Mouse (Mus musculus) erythroblast, embryonic 14.5 days (primary cell): ENCODE measurements around the gene Pou4f1. TPM values are rescaled to one million over a fixed set of nuclear protein-coding genes. Genes with fewer than 3 reads are reported as not detected.

ENCODE experiments used
- H3K27me3 ChIP-seq: 2 replicates; pipeline ENCODE4 v1.6.1; 2012; ENCODE audit warnings: inconsistent platforms; ENCODE audit not compliant: control insufficient read depth
- H3K36me3 ChIP-seq: 2 replicates; pipeline ENCODE4 v1.6.1; 2012; ENCODE audit warnings: mild to moderate bottlenecking, inconsistent platforms; ENCODE audit not compliant: control insufficient read depth
- H3K4me1 ChIP-seq: 2 replicates; pipeline ENCODE4 v1.6.1; 2012; ENCODE audit warnings: inconsistent platforms; ENCODE audit not compliant: control insufficient read depth
- H3K4me3 ChIP-seq: replicated peaks from 2 replicates; pipeline ENCODE3; 2012; ENCODE audit warnings: moderate library complexity, mild to moderate bottlenecking, inconsistent platforms
- H3K9me3 ChIP-seq: 2 replicates; pipeline ENCODE4 v1.6.1; 2012; ENCODE audit warnings: low read length, inconsistent platforms, mixed read lengths; ENCODE audit not compliant: control insufficient read depth
- GATA1 ChIP-seq: IDR thresholded peaks from 2 replicates; pipeline ENCODE4 v1.6.1; 2012; ENCODE audit warnings: low read length, inconsistent platforms, mixed read lengths
- TAL1 ChIP-seq: IDR thresholded peaks from 3 replicates; pipeline ENCODE4 v1.6.1; 2012; ENCODE audit warnings: low read length, inconsistent platforms, mixed read lengths
- polyA plus RNA-seq: library from polyadenylated mRNA; stranded (reverse); fragments of >175 nt; gene quantifications from 2 replicates; pipeline ENCODE4 v1.2.3, GENCODE M21; 2012

Gene Pou4f1
- polyA plus RNA-seq, 1 experiment: not detected

- H3K4me1 ChIP-seq: no peaks in the 10 kb centered on the region
- H3K27me3 ChIP-seq: peaks cover 75% of the 10 kb centered on the region
- no peak overlapping the region for H3K4me3 ChIP-seq
- TF ChIP-seq TAL1: no peak
- TF ChIP-seq GATA1: no peak
- H3K9me3 ChIP-seq: no peaks in the 10 kb centered on the region
- no peaks in the 10 kb centered on the region for H3K36me3 ChIP-seq
Measured at GRCm38 (mm10) chr14:104458728-104459512, 8.9 kb downstream of the Pou4f1 start.

GRCm38 (mm10) chr14:104457966-104458710 lies 9.7 kb downstream of the Pou4f1 start:
- no peak overlapping the region for H3K4me3 ChIP-seq
- no peak for TF ChIP-seq GATA1
- TF ChIP-seq TAL1: no peak
- no peaks in the 10 kb centered on the region for H3K9me3 ChIP-seq
- H3K4me1 ChIP-seq: no peaks in the 10 kb centered on the region
- no peaks in the 10 kb centered on the region for H3K36me3 ChIP-seq
- peaks cover 68% of the 10 kb centered on the region for H3K27me3 ChIP-seq

- no peaks in the 10 kb centered on the region for H3K4me1 ChIP-seq
- no peak overlapping the region for H3K4me3 ChIP-seq
- TF ChIP-seq TAL1: no peak
- no peak for TF ChIP-seq GATA1
- no peaks in the 10 kb centered on the region for H3K36me3 ChIP-seq
- H3K27me3 ChIP-seq: peaks cover 56% of the 10 kb centered on the region
- no peaks in the 10 kb centered on the region for H3K9me3 ChIP-seq
Measured at GRCm38 (mm10) chr14:104456976-104457375, 10.8 kb downstream of the Pou4f1 start.

- Histone ChIP-seq H3K36me3 (no peaks in the 10 kb centered on the region), H3K4me1 (no peaks in the 10 kb centered on the region), H3K27me3 (peaks cover 24% of the 10 kb centered on the region), H3K9me3 (no peaks in the 10 kb centered on the region; the same call in 1 of the 2 replicates), H3K4me3 (no peak overlapping the region)
- TF ChIP-seq TAL1 (no peak), GATA1 (no peak)
Measured at GRCm38 (mm10) chr14:104453824-104454223, 14.0 kb downstream of the Pou4f1 start.

GRCm38 (mm10) chr14:104434293-104434692 lies 33.5 kb downstream of the Pou4f1 start:
- no peaks in the 10 kb centered on the region for H3K36me3 ChIP-seq
- no peaks in the 10 kb centered on the region for H3K27me3 ChIP-seq
- TF ChIP-seq GATA1 (no peak), TAL1 (no peak)
- H3K4me3 ChIP-seq: no peak overlapping the region
- no peaks in the 10 kb centered on the region for H3K4me1 ChIP-seq
- peaks cover 4% of the 10 kb centered on the region; the same call in 1 of the 2 replicates for H3K9me3 ChIP-seq

GRCm38 (mm10) chr14:104430819-104431218 lies 37.0 kb downstream of the Pou4f1 start:
- H3K9me3 ChIP-seq: peaks cover 4% of the 10 kb centered on the region; the same call in 1 of the 2 replicates
- no peaks in the 10 kb centered on the region for H3K36me3 ChIP-seq
- H3K4me3 ChIP-seq: no peak overlapping the region
- TF ChIP-seq GATA1: no peak
- no peak for TF ChIP-seq TAL1
- H3K27me3 ChIP-seq: no peaks in the 10 kb centered on the region
- no peaks in the 10 kb centered on the region for H3K4me1 ChIP-seq

- Histone ChIP-seq H3K4me1 (no peaks in the 10 kb centered on the region), H3K4me3 (no peak overlapping the region), H3K9me3 (no peaks in the 10 kb centered on the region), H3K27me3 (no peaks in the 10 kb centered on the region), H3K36me3 (no peaks in the 10 kb centered on the region)
- TF ChIP-seq GATA1 (no peak), TAL1 (no peak)
Measured at GRCm38 (mm10) chr14:104423688-104424470, 43.9 kb downstream of the Pou4f1 start.

Other genes with a start within 250 kb of the Pou4f1 start
- 0.02 TPM in 1 of 2 replicates, not detected in the other for gene Rnf219, start 54.6 kb upstream of the Pou4f1 start, polyA plus RNA-seq